Mouse (Mus musculus) ES-E14 (cell line): ENCODE results near the gene Cnpy3. TPM values are rescaled to one million over a fixed set of nuclear protein-coding genes. Genes with fewer than 3 reads are reported as not detected.

Source experiments
- DNase-seq: peaks from one replicate; pipeline ENCODE4 v3.0.0-alpha.2; 2013; ENCODE audit warnings: low read depth, low spot score
- H3K27ac ChIP-seq: 2 replicates; pipeline ENCODE4 v1.5.1; 2012; ENCODE audit warnings: low read depth, mild to moderate bottlenecking, low read length, moderate library complexity, mixed read lengths; ENCODE audit not compliant: poor library complexity, insufficient read depth, severe bottlenecking
- H3K36me3 ChIP-seq: 2 replicates; pipeline ENCODE4 v1.6.1; 2012; ENCODE audit warnings: mild to moderate bottlenecking, low read length, moderate library complexity, mixed read lengths; ENCODE audit not compliant: control insufficient read depth, poor library complexity, insufficient read depth, severe bottlenecking
- H3K4me1 ChIP-seq, 2 experiments: fragments of 150-350 bp in 1 of 2; sonication (generic) in 1 of 2; 2 replicates each; pipeline ENCODE4 v1.6.1; 2012; ENCODE audit warnings: low read length in 2 of 2, mild to moderate bottlenecking in 1 of 2, mixed read lengths in 1 of 2; ENCODE audit not compliant: control insufficient read depth in 2 of 2, insufficient read depth in 2 of 2, poor library complexity in 1 of 2
- H3K4me3 ChIP-seq, 2 experiments: fragments of 150-350 bp in 1 of 2; sonication (generic) in 1 of 2; 2 replicates each; pipeline ENCODE4 v1.5.1; 2012; ENCODE audit warnings: low read length in 2 of 2, low read depth in 1 of 2, mild to moderate bottlenecking in 1 of 2, mixed read lengths in 1 of 2; ENCODE audit not compliant: insufficient read depth in 1 of 2, poor library complexity in 1 of 2, severe bottlenecking in 1 of 2
- H3K9ac ChIP-seq: 2 replicates; pipeline ENCODE4 v1.6.1; 2012; ENCODE audit warnings: low read depth, mild to moderate bottlenecking, low read length, mixed read lengths; ENCODE audit not compliant: poor library complexity, insufficient read depth, severe bottlenecking
- H3K9me3 ChIP-seq: fragments of 150-350 bp; sonication (generic); 2 replicates; pipeline ENCODE4 v1.6.1; 2012; ENCODE audit warnings: low read depth, mild to moderate bottlenecking, low read length; ENCODE audit not compliant: control insufficient read depth, insufficient read depth
- CHD2 ChIP-seq: IDR thresholded peaks from 2 replicates; pipeline ENCODE4 v1.6.1; 2014; ENCODE audit warnings: mild to moderate bottlenecking, low read depth, low read length, inconsistent platforms
- HCFC1 ChIP-seq: IDR thresholded peaks from 2 replicates; pipeline ENCODE4 v1.6.1; 2012; ENCODE audit warnings: low read length, inconsistent platforms, borderline replicate concordance; ENCODE audit not compliant: insufficient read depth
- MAFK ChIP-seq: IDR thresholded peaks from 2 replicates; pipeline ENCODE4 v1.6.1; 2014; ENCODE audit warnings: mild to moderate bottlenecking, low read depth, low read length, inconsistent platforms; ENCODE audit not compliant: insufficient read depth
- ZC3H11A ChIP-seq: IDR thresholded peaks from 2 replicates; pipeline ENCODE4 v1.6.1; 2012; ENCODE audit warnings: low read depth, mild to moderate bottlenecking, inconsistent platforms, low read length, borderline replicate concordance
- ZNF384 ChIP-seq: IDR thresholded peaks from 2 replicates; pipeline ENCODE4 v1.6.1; 2012; ENCODE audit warnings: low read depth, low read length, inconsistent platforms
- in situ Hi-C, 2 experiments: fragments of 600-800 bp; cut with MboI; formaldehyde crosslinking; loops; one replicate each; pipeline ENCODE4 v1.15.1; 2025; ENCODE audit warnings: low sequenced_read_pairs in 2 of 2, inconsistent platforms in 1 of 2; ENCODE audit not compliant: unreplicated experiment in 2 of 2
- total RNA-seq: library from RNA; depleted of rRNA; stranded (reverse); fragments of 300-350 nt; gene quantifications from 2 replicates; pipeline ENCODE4 v1.2.3, GENCODE M21; 2012

Gene Cnpy3
- total RNA-seq, 1 experiment, result 69.7 TPM

- TF ChIP-seq CHD2 (no peak), ZC3H11A (no peak), HCFC1 (no peak), ZNF384 (no peak), MAFK (no peak)
- peaks cover 0 to 3% of the 10 kb centered on the region in 2 experiments; a peak in 1 of 4 replicates for H3K4me1 ChIP-seq
- no peak overlapping the region for H3K27ac ChIP-seq
- no peak for DNase-seq
- no peaks in the 10 kb centered on the region for H3K9me3 ChIP-seq
- in situ Hi-C loops, result no loop called here
- no peak overlapping the region for H3K9ac ChIP-seq
- H3K4me3 ChIP-seq, result no peak overlapping the region
- peaks cover 16% of the 10 kb centered on the region; the same call in 1 of the 2 replicates for H3K36me3 ChIP-seq
Measured at GRCm38 (mm10) chr17:46741305-46741704, 10.7 kb downstream of the Cnpy3 start.

- TF ChIP-seq ZC3H11A (no peak), CHD2 (no peak), HCFC1 (no peak), MAFK (no peak), ZNF384 (no peak)
- Histone ChIP-seq H3K9me3 (no peaks in the 10 kb centered on the region), H3K4me3 (no peak overlapping the region), H3K27ac (no peak overlapping the region), H3K4me1 (peaks cover 0 to 3% of the 10 kb centered on the region in 2 experiments; a peak in 1 of 4 replicates), H3K9ac (no peak overlapping the region), H3K36me3 (peaks cover 4% of the 10 kb centered on the region; the same call in 1 of the 2 replicates)
- DNase-seq, result peak; percentile 77
- in situ Hi-C loops, result no loop called here
Measured at GRCm38 (mm10) chr17:46736160-46736559, 15.9 kb downstream of the Cnpy3 start.

- no peak overlapping the region for H3K9ac ChIP-seq
- no peak for DNase-seq
- H3K9me3 ChIP-seq, result no peaks in the 10 kb centered on the region
- no peak overlapping the region for H3K4me3 ChIP-seq
- H3K4me1 ChIP-seq, result peaks cover 0 to 3% of the 10 kb centered on the region in 2 experiments; a peak in 1 of 4 replicates
- no peak overlapping the region for H3K27ac ChIP-seq
- in situ Hi-C loops, result no loop called here
- TF ChIP-seq CHD2 (no peak), MAFK (no peak), ZNF384 (no peak), ZC3H11A (no peak), HCFC1 (no peak)
- peaks cover 4% of the 10 kb centered on the region; the same call in 1 of the 2 replicates for H3K36me3 ChIP-seq
Measured at GRCm38 (mm10) chr17:46735287-46735686, 16.7 kb downstream of the Cnpy3 start.

- no peak for TF ChIP-seq ZNF384
- in situ Hi-C loops, result no loop called here
- peaks cover 4% of the 10 kb centered on the region; the same call in 1 of the 2 replicates for H3K36me3 ChIP-seq
Measured at GRCm38 (mm10) chr17:46734055-46734454, 18.0 kb downstream of the Cnpy3 start.

GRCm38 (mm10) chr17:46728904-46729318 lies 23.1 kb downstream of the Cnpy3 start, which contains the start of gene Gnmt:
Gene Gnmt (minus strand): TSS chr17:46729168.
- DNase-seq, result no peak
- H3K4me1 ChIP-seq, result peaks cover 0 to 2% of the 10 kb centered on the region in 2 experiments; a peak in 2 of 4 replicates
- no peak within 1 kb of the TSS for H3K27ac ChIP-seq
- H3K9ac ChIP-seq, result peak within 1 kb of the TSS; percentile 8
- H3K9me3 ChIP-seq, result no peaks in the 10 kb centered on the region
- TF ChIP-seq CHD2 (no peak), ZC3H11A (no peak), ZNF384 (no peak), HCFC1 (no peak), MAFK (no peak)
- in situ Hi-C loops, result no loop called here
- no peaks in the 10 kb centered on the region; the same call in 1 of the 2 replicates for H3K36me3 ChIP-seq
- peak within 1 kb of the TSS; percentile 61 to 86 for H3K4me3 ChIP-seq

More at GRCm38 (mm10) chr17:46734055-46734454, 18.0 kb downstream of the Cnpy3 start:
- Histone ChIP-seq H3K9ac (no peak overlapping the region), H3K9me3 (no peaks in the 10 kb centered on the region), H3K4me1 (peaks cover 2 to 3% of the 10 kb centered on the region in 2 experiments; a peak in 2 of 4 replicates), H3K27ac (no peak overlapping the region), H3K4me3 (no peak overlapping the region)
- DNase-seq, result no peak
